Mouse (Mus musculus) stomach, embryonic 14.5 days (tissue): ENCODE measurements around the gene Ctnna2. TPM values are rescaled to one million over a fixed set of nuclear protein-coding genes. Genes with fewer than 3 reads are reported as not detected.

Source experiments
- ATAC-seq: fragments of 200-750 bp; cut with Nextera tagmentation; 2 replicates; pipeline ENCODE4 v1.8.0; 2017; ENCODE audit warnings: low read depth, moderate TSS enrichment; ENCODE audit not compliant: insufficient number of reproducible peaks, insufficient read depth, low FRiP score
- H3K27ac ChIP-seq: fragments of 300-500 bp; sonication (generic); 2 replicates; pipeline ENCODE4 v1.5.1; 2014; ENCODE audit warnings: mild to moderate bottlenecking, low read length, moderate library complexity, mixed read lengths
- H3K27me3 ChIP-seq: fragments of 300-500 bp; sonication (generic); 2 replicates; pipeline ENCODE4 v1.6.1; 2014; ENCODE audit warnings: low read length, control low read depth, mixed read lengths; ENCODE audit not compliant: control insufficient read depth, insufficient read depth
- H3K36me3 ChIP-seq: fragments of 300-500 bp; sonication (generic); 2 replicates; pipeline ENCODE4 v1.6.1; 2014; ENCODE audit warnings: mild to moderate bottlenecking, control low read depth, low read length, moderate library complexity, mixed read lengths; ENCODE audit not compliant: control insufficient read depth, insufficient read depth
- H3K4me1 ChIP-seq: fragments of 300-500 bp; sonication (generic); 2 replicates; pipeline ENCODE4 v1.6.1; 2014; ENCODE audit warnings: low read length, control low read depth, mixed read lengths; ENCODE audit not compliant: control insufficient read depth, insufficient read depth
- H3K4me2 ChIP-seq: fragments of 300-500 bp; sonication (generic); replicated peaks from 2 replicates; pipeline ENCODE4 v1.6.1; 2014; ENCODE audit warnings: low read depth, low read length, control low read depth
- H3K4me3 ChIP-seq: fragments of 300-500 bp; sonication (generic); 2 replicates; pipeline ENCODE4 v1.5.1; 2014; ENCODE audit warnings: low read depth, low read length, control low read depth
- H3K9ac ChIP-seq: fragments of 300-500 bp; sonication (generic); replicated peaks from 2 replicates; pipeline ENCODE4 v1.6.1; 2014; ENCODE audit warnings: low read depth, mild to moderate bottlenecking, control low read depth, low read length, moderate library complexity, mixed read lengths
- H3K9me3 ChIP-seq: fragments of 300-500 bp; sonication (generic); 2 replicates; pipeline ENCODE4 v1.6.1; 2016; ENCODE audit warnings: low read depth, low read length, control low read depth; ENCODE audit not compliant: control insufficient read depth
- WGBS: fragments of 180-500 bp; shearing (Covaris S2); extraction: QIAGEN DNeasy Blood & Tissue Kit; methylation state at CpG from one replicate; pipeline ENCODE4 v1.1.7; 2014; 5-methylcytosine and 5-hydroxymethylcytosine counted together
- polyA plus RNA-seq: library from polyadenylated mRNA; unstranded; fragments of >200 nt; fragmentation: Nextera tagmentation; extraction: Ambion mirVana; gene quantifications from 2 replicates; pipeline ENCODE4 v1.2.1, GENCODE M21; 2014

The Ctnna2 gene
- polyA plus RNA-seq, 1 experiment from 2014 or later, result 9.3 TPM

DNA sequence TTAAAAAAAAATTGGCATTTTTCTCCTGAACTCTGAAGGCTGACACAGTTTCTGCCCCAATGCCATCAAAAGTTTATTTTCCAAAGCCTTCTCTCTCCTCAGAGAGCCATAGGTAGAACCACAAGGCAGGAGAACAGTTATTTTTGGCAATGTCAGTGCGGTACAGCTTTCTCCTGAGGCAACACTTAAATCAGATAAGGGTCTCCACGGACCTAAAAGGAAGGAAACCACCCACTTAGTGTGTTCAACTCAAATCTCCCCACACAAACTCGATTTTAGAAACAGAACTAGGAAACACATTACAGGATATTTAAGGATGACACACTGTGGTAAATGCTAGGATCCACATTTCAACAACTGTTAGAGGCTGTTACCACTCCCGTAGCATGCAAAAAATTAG, 803.7 kb downstream of the Ctnna2 start:
- Histone ChIP-seq H3K9me3 (no peaks in the 10 kb centered on the region), H3K4me1 (no peaks in the 10 kb centered on the region), H3K36me3 (no peaks in the 10 kb centered on the region), H3K9ac (no peak overlapping the region), H3K4me3 (no peak overlapping the region), H3K4me2 (no peak overlapping the region), H3K27ac (no peak overlapping the region), H3K27me3 (no peaks in the 10 kb centered on the region)
- no peak for ATAC-seq
- 57% methylated on average over 4 of the region's 4 CpGs for WGBS

DNA sequence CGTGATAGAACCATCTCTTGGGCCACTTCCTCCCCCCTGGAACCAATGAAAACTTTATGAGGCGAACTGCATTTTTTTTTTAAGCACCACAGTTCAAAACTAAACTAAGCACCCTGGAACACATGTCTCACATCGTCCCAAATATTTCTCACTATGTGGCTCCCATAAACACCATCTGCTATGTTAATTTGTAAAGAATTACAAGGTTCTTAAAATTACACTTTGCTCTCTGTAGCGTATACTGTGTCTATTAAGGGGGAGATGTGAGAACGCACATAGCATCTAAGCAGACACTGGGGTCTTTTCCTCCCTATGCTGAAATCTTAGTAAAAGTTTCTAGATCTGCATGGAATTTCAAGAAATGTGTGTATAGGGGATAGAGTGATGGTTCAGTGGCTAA, 822.5 kb downstream of the Ctnna2 start:
- Histone ChIP-seq H3K4me2 (no peak overlapping the region), H3K27me3 (no peaks in the 10 kb centered on the region), H3K9ac (no peak overlapping the region), H3K4me1 (no peaks in the 10 kb centered on the region), H3K4me3 (no peak overlapping the region), H3K27ac (no peak overlapping the region), H3K36me3 (no peaks in the 10 kb centered on the region), H3K9me3 (no peaks in the 10 kb centered on the region)
- 80% methylated on average over 5 of the region's 5 CpGs for WGBS
- no peak for ATAC-seq

DNA sequence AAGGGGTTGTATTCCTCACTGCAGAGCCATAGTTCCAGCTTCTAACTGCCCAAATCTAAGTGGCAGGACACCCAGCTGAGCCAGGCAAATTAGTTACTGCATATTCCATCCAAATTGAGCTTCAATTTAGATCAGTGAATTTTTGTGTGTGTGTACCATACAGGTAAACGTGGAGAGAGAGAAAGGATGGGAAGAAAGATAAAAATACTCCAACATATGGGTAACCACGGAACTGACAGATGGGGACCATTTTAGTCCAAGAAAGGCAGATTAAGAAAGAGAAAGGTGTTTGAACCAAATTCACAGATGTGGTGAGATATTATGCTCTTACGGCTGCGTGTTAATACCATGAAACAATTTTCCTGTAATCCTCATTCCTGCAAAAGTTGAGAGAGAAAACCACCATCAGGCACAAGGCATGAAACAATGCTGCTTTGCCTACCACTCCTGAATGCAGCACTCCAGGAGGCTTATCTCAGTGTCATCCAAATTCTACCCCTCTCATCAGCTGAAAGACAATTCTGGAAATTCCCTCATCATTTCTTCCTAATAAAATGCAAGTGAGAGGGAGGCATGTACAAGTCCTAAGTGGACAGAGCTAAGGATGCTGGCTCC, 840.1 kb downstream of the Ctnna2 start:
- H3K27me3 ChIP-seq, result no peaks in the 10 kb centered on the region
- no peak overlapping the region for H3K27ac ChIP-seq
- no peaks in the 10 kb centered on the region for H3K4me1 ChIP-seq
- no peak for ATAC-seq
- H3K36me3 ChIP-seq, result no peaks in the 10 kb centered on the region
- H3K9ac ChIP-seq, result no peak overlapping the region
- H3K4me3 ChIP-seq, result no peak overlapping the region
- H3K4me2 ChIP-seq, result no peak overlapping the region
- no peaks in the 10 kb centered on the region for H3K9me3 ChIP-seq
- 89% methylated on average over 4 of the region's 4 CpGs for WGBS

DNA sequence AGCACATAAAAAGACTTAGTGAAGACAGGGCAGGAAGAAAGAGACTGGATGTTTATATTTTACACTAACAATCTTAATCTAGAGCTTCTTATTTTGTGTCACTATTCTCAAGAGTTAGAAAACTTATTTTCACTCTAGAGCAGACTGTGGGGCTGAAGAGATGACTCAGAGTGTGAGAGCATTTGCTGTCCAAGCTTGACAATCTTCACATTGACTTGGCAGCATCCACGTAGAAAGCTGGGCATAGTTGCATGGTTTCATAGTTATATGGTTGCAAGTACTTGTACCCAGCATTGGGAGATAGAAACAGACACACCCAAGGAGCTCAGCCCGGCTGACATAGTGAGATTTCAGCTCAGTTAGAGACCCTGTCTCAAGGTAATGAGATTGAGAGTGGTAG, 858.6 kb downstream of the Ctnna2 start:
- no peaks in the 10 kb centered on the region for H3K4me1 ChIP-seq
- H3K27me3 ChIP-seq, result no peaks in the 10 kb centered on the region
- no peaks in the 10 kb centered on the region for H3K36me3 ChIP-seq
- H3K4me2 ChIP-seq, result no peak overlapping the region
- WGBS, result 82% methylated on average over 2 of the region's 2 CpGs
- ATAC-seq, result no peak
- H3K27ac ChIP-seq, result no peak overlapping the region
- H3K9me3 ChIP-seq, result no peaks in the 10 kb centered on the region
- no peak overlapping the region for H3K4me3 ChIP-seq
- no peak overlapping the region for H3K9ac ChIP-seq

DNA sequence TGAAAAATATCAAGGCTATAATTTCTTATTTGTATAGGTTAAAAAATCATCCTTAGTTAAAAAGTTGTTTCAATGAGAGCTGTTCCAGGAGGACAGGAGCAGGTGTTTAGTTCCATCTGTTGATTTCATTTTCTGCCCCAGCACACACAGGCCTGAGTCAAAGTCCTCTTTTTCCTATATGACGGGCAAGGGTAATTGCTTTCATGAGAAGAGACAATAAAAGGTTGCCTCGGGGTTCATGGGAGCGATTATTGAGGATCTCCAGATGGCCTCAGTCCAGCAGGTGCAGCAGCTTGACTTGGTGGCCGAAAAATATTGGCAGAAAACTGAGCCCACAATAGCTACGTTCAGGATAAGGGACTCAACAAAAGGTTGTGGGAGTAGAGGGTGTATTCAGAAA, 859.0 kb downstream of the Ctnna2 start:
- Histone ChIP-seq H3K4me1 (no peaks in the 10 kb centered on the region), H3K9me3 (no peaks in the 10 kb centered on the region), H3K4me3 (no peak overlapping the region), H3K27ac (no peak overlapping the region), H3K9ac (no peak overlapping the region), H3K4me2 (no peak overlapping the region), H3K36me3 (no peaks in the 10 kb centered on the region), H3K27me3 (no peaks in the 10 kb centered on the region)
- 74% methylated on average over 5 of the region's 5 CpGs for WGBS
- no peak for ATAC-seq

DNA sequence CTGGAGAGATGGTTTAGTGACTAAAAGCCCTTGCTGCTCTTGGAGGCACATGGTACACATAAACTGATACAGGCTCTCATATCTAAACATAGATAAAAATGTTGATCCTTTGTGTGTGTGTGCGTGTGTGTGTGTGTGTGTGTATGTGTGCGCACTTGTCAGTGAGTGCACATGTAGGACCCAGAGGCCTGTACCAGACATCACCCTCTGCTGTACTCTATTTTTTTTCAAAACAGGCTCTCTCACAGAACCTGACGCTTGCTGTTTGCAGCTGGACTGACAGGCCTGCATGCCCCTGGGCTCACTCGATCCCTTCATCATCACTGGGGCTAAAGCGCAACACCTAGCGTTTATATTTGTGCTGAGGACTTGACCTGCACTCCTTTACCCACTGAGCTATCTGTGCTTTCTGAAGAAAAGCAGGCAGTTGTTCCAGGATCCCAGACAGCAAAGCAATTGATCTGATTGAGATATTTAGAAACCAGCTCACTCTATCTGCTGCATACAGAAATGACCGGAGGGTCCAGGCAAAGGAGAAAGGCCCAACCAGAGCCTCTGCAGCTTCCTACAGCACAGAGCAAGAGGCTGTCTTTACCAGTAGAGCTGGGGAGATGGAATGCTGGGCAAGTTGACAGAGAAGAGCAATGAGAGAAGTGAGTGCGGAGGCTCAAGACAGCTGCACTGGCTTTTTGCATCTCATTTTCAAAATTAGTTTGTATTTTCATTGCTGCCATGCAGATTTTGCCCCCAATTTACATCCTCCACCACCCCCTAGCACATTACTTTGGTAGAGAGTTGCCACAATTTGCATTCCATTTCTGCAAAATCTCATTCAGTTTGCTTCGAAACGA, 870.2 kb downstream of the Ctnna2 start:
- whole genome bisulfite sequencing, result 62% methylated on average over 10 of the region's 10 CpGs

DNA sequence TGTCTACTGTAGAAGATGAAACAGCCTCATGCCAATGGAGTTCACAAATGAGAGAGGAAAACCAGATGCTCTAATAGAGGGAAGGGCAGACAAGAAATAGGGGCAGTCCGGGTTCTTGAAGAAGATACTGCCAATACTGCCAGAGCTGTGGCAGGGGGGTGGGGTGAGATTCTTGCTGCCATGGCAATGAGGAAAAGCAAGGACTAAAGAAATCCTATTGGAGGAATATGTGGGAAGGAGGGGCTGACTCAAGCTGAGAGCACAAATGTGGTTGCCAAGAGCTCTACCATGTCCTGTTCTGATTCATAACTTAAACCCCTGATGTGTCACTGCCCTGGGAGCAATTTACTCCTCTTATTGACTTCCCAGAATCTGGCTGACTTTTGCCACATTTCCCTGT, 878.5 kb downstream of the Ctnna2 start:
- Histone ChIP-seq H3K36me3 (no peaks in the 10 kb centered on the region), H3K4me3 (no peak overlapping the region), H3K4me1 (no peaks in the 10 kb centered on the region), H3K9me3 (no peaks in the 10 kb centered on the region), H3K27me3 (no peaks in the 10 kb centered on the region), H3K4me2 (no peak overlapping the region), H3K27ac (no peak overlapping the region), H3K9ac (no peak overlapping the region)
- no peak for ATAC-seq
- 30% methylated on average over 1 of the region's 1 CpGs for whole genome bisulfite sequencing

More for the DNA sequence above, 870.2 kb downstream of the Ctnna2 start:
- Histone ChIP-seq H3K9ac (no peak overlapping the region), H3K9me3 (no peaks in the 10 kb centered on the region), H3K36me3 (no peaks in the 10 kb centered on the region), H3K4me3 (no peak overlapping the region), H3K4me2 (no peak overlapping the region), H3K27me3 (no peaks in the 10 kb centered on the region), H3K4me1 (no peaks in the 10 kb centered on the region), H3K27ac (no peak overlapping the region)
- ATAC-seq, result no peak; the same call in 1 of the 2 replicates

DNA sequence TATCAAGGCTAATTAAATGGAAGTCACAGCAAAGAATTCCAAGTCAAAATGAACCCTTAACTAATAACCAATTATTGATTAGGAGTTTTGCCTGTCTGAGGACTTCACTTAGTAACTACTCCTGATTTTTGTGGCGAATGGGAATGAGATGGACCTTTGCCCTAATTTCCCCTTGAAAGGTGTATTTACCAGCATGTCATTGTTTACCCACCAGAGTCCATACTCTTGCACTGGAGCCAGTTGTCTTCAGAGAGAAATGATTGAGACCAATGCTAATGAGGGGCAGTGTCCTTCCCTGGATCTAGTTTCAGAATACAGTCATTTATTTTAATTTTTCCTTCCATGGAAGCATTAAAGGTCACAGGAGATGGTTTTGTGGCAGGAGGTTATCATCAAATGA, 881.0 kb downstream of the Ctnna2 start:
- Histone ChIP-seq H3K36me3 (no peaks in the 10 kb centered on the region), H3K9me3 (no peaks in the 10 kb centered on the region), H3K9ac (no peak overlapping the region), H3K27ac (no peak overlapping the region), H3K4me1 (no peaks in the 10 kb centered on the region), H3K27me3 (no peaks in the 10 kb centered on the region), H3K4me2 (no peak overlapping the region), H3K4me3 (no peak overlapping the region)
- WGBS, result 82% methylated on average over 1 of the region's 1 CpGs
- no peak for ATAC-seq
